Mouse (Mus musculus): ENCODE measurements around the gene Klhl11.

DNA sequence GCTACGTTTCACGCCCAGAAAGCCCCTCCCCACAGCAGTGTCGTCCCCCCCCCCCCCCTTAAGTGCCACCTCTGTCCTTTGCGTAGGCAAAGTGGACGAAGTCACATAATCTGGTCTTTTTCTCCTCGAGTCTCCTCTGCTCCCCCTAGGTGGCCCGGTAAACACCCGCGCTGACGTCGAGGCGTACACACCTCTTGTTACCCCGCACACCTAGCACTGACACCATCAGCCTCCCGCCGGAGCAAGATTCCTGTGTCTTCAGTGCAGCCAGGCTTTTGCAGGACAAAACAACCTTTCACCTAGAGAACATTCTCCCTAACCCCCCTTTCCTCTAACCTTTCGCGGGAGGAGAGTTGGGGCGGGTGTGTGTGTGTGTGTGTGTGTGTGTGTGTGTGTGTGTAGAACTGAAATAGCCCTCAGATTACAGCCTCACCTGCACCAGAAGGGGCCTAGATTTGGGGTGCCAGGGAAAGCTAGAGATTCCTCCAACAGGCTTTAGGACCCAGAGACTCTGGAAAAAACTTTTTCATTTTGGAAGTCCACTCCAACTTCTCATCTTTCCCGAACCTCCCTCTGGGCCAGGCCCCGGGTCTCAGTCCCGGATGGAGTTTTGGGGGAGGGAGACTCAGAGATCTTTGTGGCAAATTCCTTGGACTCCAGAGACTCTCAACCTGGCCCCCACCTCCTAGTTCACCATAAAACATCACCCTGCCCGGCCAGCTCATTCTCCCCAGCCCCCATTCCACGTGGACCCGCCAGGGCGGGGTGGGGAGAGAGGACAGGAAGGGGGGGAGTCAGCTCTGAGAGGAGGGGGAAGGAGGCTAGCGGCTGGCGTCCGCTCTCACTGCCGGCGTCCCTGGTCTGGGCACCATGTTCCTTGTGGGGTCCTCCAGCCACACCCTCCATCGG, 57.4 kb downstream of the Klhl11 start, which contains the start of gene Fkbp10:
- TF ChIP-seq CTCF (IDR thresholded peaks at IDR 0.05) (no peak), EP300 (IDR thresholded peaks at IDR 0.05; ENCODE audit: insufficient read depth, low read depth, low read length) (no peak), POLR2A (IDR thresholded peaks at IDR 0.05; ENCODE audit: insufficient read depth, low read depth, low read length) (peak; percentile 59)
